Mouse (Mus musculus) intestine, embryonic 16.5 days (tissue): Measurements from ENCODE around the gene Srcin1. TPM values are rescaled to one million over a fixed set of nuclear protein-coding genes. Genes with fewer than 3 reads are reported as not detected.
A peak's percentile ranks its signal among the peaks of the same experiment; 100 is the strongest.

Experiments used
- ATAC-seq: fragments of 200-750 bp; cut with Nextera tagmentation; 2 replicates; pipeline ENCODE4 v1.8.0; 2017; ENCODE audit warnings: moderate TSS enrichment, moderate library complexity
- H3K27ac ChIP-seq: fragments of 300-500 bp; sonication (generic); 2 replicates; pipeline ENCODE4 v1.5.1; 2014; ENCODE audit warnings: mild to moderate bottlenecking, low read length
- H3K27me3 ChIP-seq: fragments of 300-500 bp; sonication (generic); replicated peaks from 2 replicates; pipeline ENCODE4 v1.6.1; 2014; ENCODE audit warnings: low read length, control low read depth, mixed read lengths; ENCODE audit not compliant: control insufficient read depth, insufficient read depth
- H3K36me3 ChIP-seq: fragments of 300-500 bp; sonication (generic); 2 replicates; pipeline ENCODE4 v1.6.1; 2014; ENCODE audit warnings: low read length, control low read depth; ENCODE audit not compliant: control insufficient read depth, insufficient read depth
- H3K4me1 ChIP-seq: fragments of 300-500 bp; sonication (generic); 2 replicates; pipeline ENCODE4 v1.6.1; 2014; ENCODE audit warnings: low read length, control low read depth, mixed read lengths; ENCODE audit not compliant: control insufficient read depth, insufficient read depth
- H3K4me2 ChIP-seq: fragments of 300-500 bp; sonication (generic); 2 replicates; pipeline ENCODE4 v1.6.1; 2014; ENCODE audit warnings: low read depth, low read length, control low read depth
- H3K4me3 ChIP-seq: fragments of 300-500 bp; sonication (generic); 2 replicates; pipeline ENCODE4 v1.5.1; 2014; ENCODE audit warnings: mild to moderate bottlenecking, low read length
- H3K9ac ChIP-seq: fragments of 300-500 bp; sonication (generic); 2 replicates; pipeline ENCODE4 v1.6.1; 2014; ENCODE audit warnings: low read depth, low read length
- H3K9me3 ChIP-seq: fragments of 300-500 bp; sonication (generic); 2 replicates; pipeline ENCODE4 v1.6.1; 2016; ENCODE audit warnings: low read length, control low read depth; ENCODE audit not compliant: control insufficient read depth
- WGBS: fragments of 180-500 bp; shearing (Covaris S2); extraction: QIAGEN DNeasy Blood & Tissue Kit; methylation state at CpG from one replicate; pipeline ENCODE4 v1.1.7; 2014; 5-methylcytosine and 5-hydroxymethylcytosine counted together
- polyA plus RNA-seq: library from polyadenylated mRNA; unstranded; fragments of >200 nt; fragmentation: Nextera tagmentation; extraction: Ambion mirVana; gene quantifications from 2 replicates; pipeline ENCODE4 v1.2.1, GENCODE M21; 2015

Gene Srcin1
- polyA plus RNA-seq, 1 experiment from 2014 or later = 0.12 TPM

DNA sequence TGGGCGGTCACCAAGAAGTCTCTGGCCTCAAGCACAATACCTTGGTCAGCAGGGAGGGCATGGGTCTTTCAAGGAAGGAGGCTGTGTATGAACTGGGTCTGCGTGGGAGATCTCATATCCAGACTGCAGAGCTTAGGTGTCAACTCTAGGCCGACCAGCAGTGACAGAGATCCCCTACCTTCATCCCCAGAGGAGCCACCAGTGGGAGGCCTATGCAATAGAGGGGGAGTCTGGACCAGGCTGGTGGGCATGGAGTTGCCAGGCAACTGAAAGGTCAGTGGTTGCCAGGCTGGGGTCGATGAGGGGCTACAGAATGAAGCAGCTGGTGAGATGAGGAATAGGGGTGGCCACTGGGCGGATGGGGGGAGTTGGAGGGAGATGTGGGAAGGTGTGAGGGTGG lies 36.4 kb downstream of the Srcin1 start:
- Histone ChIP-seq H3K9ac (no peak overlapping the region), H3K36me3 (no peaks in the 10 kb centered on the region), H3K4me2 (no peak overlapping the region), H3K9me3 (no peaks in the 10 kb centered on the region), H3K27ac (no peak overlapping the region), H3K4me3 (no peak overlapping the region), H3K4me1 (peaks cover 17% of the 10 kb centered on the region), H3K27me3 (peaks cover 38% of the 10 kb centered on the region)
- ATAC-seq = no peak
- 65% methylated on average over 5 of the region's 5 CpGs for WGBS

DNA sequence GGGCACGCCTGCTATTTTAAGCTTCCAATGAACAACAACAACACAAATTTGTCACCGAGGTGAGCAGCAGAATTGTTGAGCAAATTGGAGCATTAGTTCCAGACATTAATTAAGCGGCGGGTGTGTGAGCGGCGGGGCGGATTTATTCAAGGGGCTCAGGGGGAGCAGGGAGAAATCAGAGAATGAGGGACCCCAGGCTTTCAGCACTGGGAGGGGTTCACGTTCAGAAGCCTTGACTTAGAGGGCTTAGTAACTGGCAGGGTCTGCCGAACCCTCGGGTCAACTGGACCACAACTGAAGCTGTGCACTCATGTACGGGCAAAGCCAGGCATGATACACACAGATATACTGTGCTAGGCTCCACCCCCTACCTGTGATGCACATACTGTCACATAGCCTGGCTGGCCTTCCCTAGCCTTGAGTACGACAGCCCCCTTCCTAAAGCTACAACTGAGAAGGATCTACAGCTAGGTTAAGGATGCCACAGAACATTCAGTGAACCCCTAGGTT lies 38.4 kb downstream of the Srcin1 start:
- Histone ChIP-seq H3K27ac (no peak overlapping the region), H3K36me3 (no peaks in the 10 kb centered on the region), H3K4me2 (peak overlapping the region; percentile 74), H3K4me3 (peak overlapping the region; percentile 46; the same call in 1 of the 2 replicates), H3K4me1 (peaks cover 28% of the 10 kb centered on the region), H3K9ac (no peak overlapping the region), H3K27me3 (peaks cover 54% of the 10 kb centered on the region), H3K9me3 (no peaks in the 10 kb centered on the region)
- no peak for ATAC-seq
- WGBS = 39% methylated on average over 12 of the region's 12 CpGs

DNA sequence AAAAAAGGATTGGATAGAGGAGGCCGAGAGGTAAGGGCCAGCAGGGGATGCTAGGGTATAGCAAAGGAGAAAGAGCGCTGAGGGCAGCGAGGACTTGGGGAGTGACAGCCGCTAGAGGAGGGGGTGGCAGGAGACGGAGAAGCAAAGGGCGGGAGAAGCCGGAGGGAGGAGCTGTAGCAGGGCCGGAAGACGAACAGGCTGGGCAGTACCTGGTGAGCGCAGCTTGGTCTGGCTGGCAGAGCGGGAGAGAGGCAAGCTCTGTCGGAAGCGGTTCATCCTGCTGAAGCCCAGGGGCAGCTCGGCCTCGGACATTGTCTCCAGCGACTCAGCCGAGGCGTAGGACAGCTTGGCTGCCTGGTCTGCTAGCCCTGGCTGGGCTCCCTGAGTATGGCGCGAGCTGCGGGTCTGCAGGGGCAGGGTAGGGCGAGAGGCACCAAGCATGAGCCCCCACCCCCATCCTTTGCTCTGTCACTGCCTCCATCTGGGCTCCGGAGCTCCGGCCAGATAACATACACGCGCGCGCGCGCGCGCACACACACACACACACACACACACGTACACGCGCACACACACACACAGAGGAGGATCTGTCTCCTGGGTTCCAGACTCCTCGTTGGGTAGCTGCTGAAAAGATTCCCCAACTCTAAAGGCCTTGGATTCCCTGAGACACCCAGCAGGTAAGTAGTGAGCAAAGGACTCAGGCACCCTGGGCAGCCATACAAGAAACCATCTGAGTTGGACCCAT lies 39.0 kb downstream of the Srcin1 start:
- Histone ChIP-seq H3K36me3 (no peaks in the 10 kb centered on the region), H3K4me2 (peak overlapping the region; percentile 74), H3K27me3 (peaks cover 60% of the 10 kb centered on the region), H3K9me3 (no peaks in the 10 kb centered on the region), H3K4me3 (peak overlapping the region; percentile 46), H3K9ac (peak overlapping the region; percentile 59), H3K4me1 (peaks cover 32% of the 10 kb centered on the region), H3K27ac (no peak overlapping the region)
- 2% methylated on average over 35 of the region's 36 CpGs for WGBS
- ATAC-seq = peak; percentile 22; the same call in 1 of the 2 replicates

DNA sequence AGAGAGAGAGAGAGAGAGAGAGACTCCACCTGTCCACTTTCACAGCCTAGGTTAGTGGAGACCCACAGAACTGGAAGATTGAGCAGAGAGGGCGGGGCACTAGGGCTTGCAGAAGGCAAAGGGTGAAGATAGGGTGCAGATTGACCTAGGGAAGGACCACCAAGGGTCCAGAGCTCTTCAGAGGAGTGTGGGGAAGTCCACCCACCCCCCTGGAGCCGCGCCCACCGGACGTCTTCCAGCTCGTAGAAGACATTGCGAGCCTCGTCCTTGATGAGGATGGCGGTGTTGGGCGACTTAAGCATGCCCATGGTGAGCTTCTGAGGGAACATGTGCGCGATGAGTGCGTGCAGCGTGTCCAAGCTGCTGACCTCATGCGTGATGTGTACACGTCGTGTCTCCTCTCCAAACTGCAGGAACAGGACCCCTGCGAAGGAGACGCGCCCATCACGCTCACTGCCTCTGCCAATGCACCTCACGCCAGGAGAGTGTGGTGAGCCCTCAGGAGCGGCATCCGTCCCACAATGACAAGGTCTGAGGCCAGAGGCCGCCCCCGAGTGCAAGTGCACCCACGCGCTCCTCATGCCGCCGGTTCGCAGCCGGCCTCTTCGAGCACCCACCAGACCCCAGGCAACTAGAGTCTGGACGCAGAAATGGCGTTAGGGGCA lies 39.8 kb downstream of the Srcin1 start:
- ATAC-seq = no peak
- peaks cover 62% of the 10 kb centered on the region for H3K27me3 ChIP-seq
- no peak overlapping the region for H3K9ac ChIP-seq
- no peak overlapping the region for H3K27ac ChIP-seq
- WGBS = 15% methylated on average over 35 of the region's 35 CpGs
- H3K36me3 ChIP-seq = no peaks in the 10 kb centered on the region
- peaks cover 34% of the 10 kb centered on the region for H3K4me1 ChIP-seq
- H3K9me3 ChIP-seq = no peaks in the 10 kb centered on the region
- peak overlapping the region; percentile 46 for H3K4me3 ChIP-seq
- H3K4me2 ChIP-seq = peak overlapping the region; percentile 74

DNA sequence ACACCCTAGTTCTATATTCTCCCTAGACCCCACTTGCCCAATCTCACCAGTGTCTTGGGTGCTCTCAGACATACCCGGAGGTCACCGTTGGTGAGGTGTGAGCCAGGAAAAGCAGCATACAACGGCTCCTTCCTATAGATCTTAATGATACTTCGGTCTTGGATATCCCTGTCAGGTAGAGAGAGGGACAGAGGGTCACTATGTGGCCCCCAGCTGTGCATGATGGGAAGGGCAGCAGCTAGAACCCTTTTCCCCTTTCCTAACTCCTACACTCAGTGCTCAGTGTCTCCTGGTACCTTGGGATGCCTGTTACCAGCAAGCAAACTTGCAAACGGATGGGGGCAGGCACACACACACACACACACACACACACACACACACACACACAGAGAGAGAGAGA lies 40.3 kb downstream of the Srcin1 start:
- no peak overlapping the region for H3K9ac ChIP-seq
- no peak overlapping the region for H3K4me2 ChIP-seq
- no peaks in the 10 kb centered on the region for H3K9me3 ChIP-seq
- no peaks in the 10 kb centered on the region for H3K36me3 ChIP-seq
- peaks cover 62% of the 10 kb centered on the region for H3K27me3 ChIP-seq
- WGBS = 48% methylated on average over 5 of the region's 5 CpGs
- H3K27ac ChIP-seq = no peak overlapping the region
- peaks cover 31% of the 10 kb centered on the region for H3K4me1 ChIP-seq
- ATAC-seq = no peak
- no peak overlapping the region for H3K4me3 ChIP-seq

DNA sequence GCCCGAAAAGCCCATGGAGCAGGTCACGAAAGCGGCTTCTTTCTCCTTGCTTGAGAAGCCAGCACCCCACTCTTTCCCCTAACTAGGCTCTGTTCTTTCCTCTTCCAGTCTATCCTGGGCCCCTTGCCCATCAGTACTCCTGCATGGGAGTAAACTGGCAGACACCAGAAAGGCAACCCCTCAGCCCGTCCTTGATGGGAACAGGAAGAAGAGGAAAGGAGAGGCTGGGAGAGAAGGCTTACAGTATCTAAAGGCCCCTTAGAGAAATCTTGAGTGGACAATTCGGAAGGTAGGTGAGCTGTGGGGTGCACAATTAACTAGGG lies 40.7 kb downstream of the Srcin1 start:
- Histone ChIP-seq H3K9ac (no peak overlapping the region), H3K36me3 (no peaks in the 10 kb centered on the region), H3K4me2 (no peak overlapping the region), H3K27me3 (peaks cover 62% of the 10 kb centered on the region), H3K4me1 (peaks cover 31% of the 10 kb centered on the region), H3K9me3 (no peaks in the 10 kb centered on the region), H3K27ac (no peak overlapping the region), H3K4me3 (no peak overlapping the region; the same call in 1 of the 2 replicates)
- ATAC-seq = no peak
- whole genome bisulfite sequencing = 27% methylated on average over 5 of the region's 5 CpGs

DNA sequence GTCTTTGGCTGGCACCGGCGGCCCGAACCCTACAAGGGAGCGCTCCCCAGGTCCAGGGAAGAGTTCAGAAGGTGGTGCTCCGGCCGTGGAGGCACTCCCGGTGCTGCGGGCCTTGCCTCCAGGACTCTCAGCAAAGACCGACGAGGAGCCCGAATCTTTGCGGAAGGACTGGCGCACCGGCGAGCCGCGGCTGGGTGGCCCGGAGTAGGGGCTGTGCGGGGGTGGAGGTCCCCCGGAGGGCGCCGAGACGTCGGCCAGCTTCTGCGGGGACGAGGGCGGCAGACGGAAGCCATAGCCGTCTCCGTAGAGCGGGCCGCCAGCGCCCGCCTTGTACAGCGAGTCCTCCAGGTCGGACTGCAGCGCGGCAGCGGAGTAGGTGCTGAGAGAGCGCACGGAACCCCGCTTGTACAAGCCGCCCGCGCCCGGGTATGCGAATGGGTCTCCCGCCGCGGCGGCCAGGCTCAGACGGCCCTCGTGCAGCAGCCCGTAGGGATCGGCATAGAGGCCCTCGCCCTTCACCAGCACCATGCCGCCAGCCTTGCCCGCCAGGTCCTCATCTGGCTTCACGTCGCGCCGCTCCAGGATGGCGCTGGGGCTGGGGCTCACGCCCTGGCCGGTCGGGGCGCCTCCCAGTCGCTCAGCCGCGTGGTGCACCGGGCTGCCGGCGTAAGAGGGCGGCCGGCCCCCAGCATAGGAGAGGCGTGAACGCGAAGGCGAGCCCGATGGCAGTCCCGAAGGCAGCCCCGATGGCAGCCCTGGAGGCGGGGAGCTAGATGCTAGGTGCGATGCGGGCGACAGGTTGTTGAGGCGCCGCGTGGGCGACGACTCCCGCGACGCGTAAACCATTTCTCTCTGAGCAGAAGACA lies 41.3 kb downstream of the Srcin1 start:
- Histone ChIP-seq H3K27me3 (peaks cover 62% of the 10 kb centered on the region), H3K9ac (peak overlapping the region; percentile 35), H3K27ac (no peak overlapping the region), H3K9me3 (no peaks in the 10 kb centered on the region), H3K36me3 (no peaks in the 10 kb centered on the region), H3K4me2 (peak overlapping the region; percentile 51), H3K4me3 (peak overlapping the region; percentile 38), H3K4me1 (peaks cover 31% of the 10 kb centered on the region)
- WGBS = 3% methylated on average over 94 of the region's 95 CpGs
- no peak for ATAC-seq

DNA sequence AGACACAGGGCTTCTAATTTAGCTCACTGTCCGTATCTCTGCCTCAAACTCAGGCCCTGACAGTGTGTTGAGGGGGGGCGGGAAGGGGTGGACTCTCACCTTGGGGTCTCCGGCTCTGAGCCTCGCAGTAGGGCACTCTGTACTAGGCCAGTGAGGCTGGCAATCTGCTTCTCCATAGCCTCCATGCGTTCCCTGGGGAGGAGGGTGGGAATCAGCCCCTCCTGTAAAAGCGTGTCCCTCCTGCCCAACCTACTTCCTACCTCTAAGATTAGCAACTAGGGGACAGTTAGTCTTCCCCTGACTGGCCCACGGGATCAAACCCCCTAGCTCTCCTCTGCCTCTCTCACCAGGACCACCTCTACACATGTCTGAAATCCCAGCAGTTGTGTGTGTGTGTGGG lies 42.3 kb downstream of the Srcin1 start:
- WGBS = 21% methylated on average over 7 of the region's 7 CpGs

More for the DNA sequence above, 42.3 kb downstream of the Srcin1 start:
- no peak overlapping the region for H3K4me2 ChIP-seq
- no peaks in the 10 kb centered on the region for H3K9me3 ChIP-seq
- H3K27me3 ChIP-seq = peaks cover 62% of the 10 kb centered on the region
- no peak overlapping the region for H3K4me3 ChIP-seq
- no peak overlapping the region for H3K27ac ChIP-seq
- peaks cover 31% of the 10 kb centered on the region for H3K4me1 ChIP-seq
- no peak for ATAC-seq
- no peak overlapping the region for H3K9ac ChIP-seq
- H3K36me3 ChIP-seq = no peaks in the 10 kb centered on the region
